Mouse (Mus musculus) stomach, embryonic 14.5 days (tissue): ENCODE data around the gene Gucy2f. TPM values are rescaled to one million over a fixed set of nuclear protein-coding genes. Genes with fewer than 3 reads are reported as not detected.

Experiments used
- ATAC-seq: fragments of 200-750 bp; cut with Nextera tagmentation; 2 replicates; pipeline ENCODE4 v1.8.0; 2017; ENCODE audit warnings: low read depth, moderate TSS enrichment; ENCODE audit not compliant: insufficient number of reproducible peaks, insufficient read depth, low FRiP score
- H3K27ac ChIP-seq: fragments of 300-500 bp; sonication (generic); 2 replicates; pipeline ENCODE4 v1.5.1; 2014; ENCODE audit warnings: mild to moderate bottlenecking, low read length, moderate library complexity, mixed read lengths
- H3K27me3 ChIP-seq: fragments of 300-500 bp; sonication (generic); 2 replicates; pipeline ENCODE4 v1.6.1; 2014; ENCODE audit warnings: low read length, control low read depth, mixed read lengths; ENCODE audit not compliant: control insufficient read depth, insufficient read depth
- H3K36me3 ChIP-seq: fragments of 300-500 bp; sonication (generic); 2 replicates; pipeline ENCODE4 v1.6.1; 2014; ENCODE audit warnings: mild to moderate bottlenecking, control low read depth, low read length, moderate library complexity, mixed read lengths; ENCODE audit not compliant: control insufficient read depth, insufficient read depth
- H3K4me1 ChIP-seq: fragments of 300-500 bp; sonication (generic); 2 replicates; pipeline ENCODE4 v1.6.1; 2014; ENCODE audit warnings: low read length, control low read depth, mixed read lengths; ENCODE audit not compliant: control insufficient read depth, insufficient read depth
- H3K4me2 ChIP-seq: fragments of 300-500 bp; sonication (generic); replicated peaks from 2 replicates; pipeline ENCODE4 v1.6.1; 2014; ENCODE audit warnings: low read depth, low read length, control low read depth
- H3K4me3 ChIP-seq: fragments of 300-500 bp; sonication (generic); 2 replicates; pipeline ENCODE4 v1.5.1; 2014; ENCODE audit warnings: low read depth, low read length, control low read depth
- H3K9ac ChIP-seq: fragments of 300-500 bp; sonication (generic); replicated peaks from 2 replicates; pipeline ENCODE4 v1.6.1; 2014; ENCODE audit warnings: low read depth, mild to moderate bottlenecking, control low read depth, low read length, moderate library complexity, mixed read lengths
- H3K9me3 ChIP-seq: fragments of 300-500 bp; sonication (generic); 2 replicates; pipeline ENCODE4 v1.6.1; 2016; ENCODE audit warnings: low read depth, low read length, control low read depth; ENCODE audit not compliant: control insufficient read depth
- WGBS: fragments of 180-500 bp; shearing (Covaris S2); extraction: QIAGEN DNeasy Blood & Tissue Kit; methylation state at CpG from one replicate; pipeline ENCODE4 v1.1.7; 2014; 5-methylcytosine and 5-hydroxymethylcytosine counted together
- polyA plus RNA-seq: library from polyadenylated mRNA; unstranded; fragments of >200 nt; fragmentation: Nextera tagmentation; extraction: Ambion mirVana; gene quantifications from 2 replicates; pipeline ENCODE4 v1.2.1, GENCODE M21; 2014

Gucy2f gene
- polyA plus RNA-seq, 1 experiment from 2014 or later = 0.19 TPM

GRCm38 (mm10) chrX:142200295-142200694 lies 3.6 kb upstream of the Gucy2f start:
- Histone ChIP-seq H3K9me3 (no peaks in the 10 kb centered on the region), H3K4me3 (no peak overlapping the region), H3K27ac (no peak overlapping the region), H3K4me2 (no peak overlapping the region), H3K9ac (no peak overlapping the region), H3K4me1 (no peaks in the 10 kb centered on the region), H3K36me3 (no peaks in the 10 kb centered on the region), H3K27me3 (no peaks in the 10 kb centered on the region)
- 10% methylated on average over 3 of the region's 3 CpGs for WGBS
- no peak for ATAC-seq

DNA sequence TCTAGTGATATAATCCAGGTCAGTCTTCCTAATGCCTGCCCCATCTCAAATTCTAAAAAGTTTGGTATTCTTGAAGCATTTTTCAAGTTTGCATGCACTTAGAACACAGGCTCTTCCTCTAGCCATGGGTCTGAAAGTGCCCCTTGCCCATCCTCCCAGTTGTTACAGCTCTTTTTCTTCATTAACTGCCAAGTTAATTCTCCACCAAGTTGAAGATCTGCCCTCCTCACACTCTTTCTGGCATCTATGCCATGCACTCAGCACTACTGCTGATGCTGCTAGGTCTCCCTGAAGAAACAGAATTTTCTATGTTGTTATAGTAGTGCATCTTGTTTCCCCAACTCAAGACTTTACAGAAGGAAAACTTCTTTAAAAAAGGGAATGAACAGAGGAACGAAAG lies 1.2 kb downstream of the Gucy2f start:
- no peaks in the 10 kb centered on the region for H3K9me3 ChIP-seq
- no peak overlapping the region for H3K4me3 ChIP-seq
- ATAC-seq = no peak
- H3K4me1 ChIP-seq = no peaks in the 10 kb centered on the region
- H3K9ac ChIP-seq = no peak overlapping the region
- no peak overlapping the region for H3K4me2 ChIP-seq
- H3K36me3 ChIP-seq = no peaks in the 10 kb centered on the region
- H3K27me3 ChIP-seq = no peaks in the 10 kb centered on the region
- WGBS = 61% methylated on average over 1 of the region's 1 CpGs
- H3K27ac ChIP-seq = no peak overlapping the region

DNA sequence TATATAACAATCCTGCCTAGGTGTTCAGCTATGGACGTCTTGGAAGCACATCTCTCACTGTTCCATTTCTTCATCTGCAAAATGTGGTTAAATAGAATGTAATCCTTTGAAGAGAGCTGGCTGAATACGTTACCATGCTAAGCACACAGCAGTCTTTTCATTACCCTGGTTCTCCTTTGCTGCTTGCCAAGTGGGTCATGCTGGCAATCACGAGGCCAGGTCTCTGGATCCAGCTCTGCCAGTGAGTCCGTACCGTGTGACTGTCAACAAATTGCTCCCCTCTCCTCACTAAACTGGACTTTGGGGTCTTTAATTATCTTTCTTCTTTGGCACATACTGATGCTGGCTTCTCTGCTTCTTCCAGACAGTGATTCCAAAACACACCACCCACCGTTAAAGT lies 2.3 kb downstream of the Gucy2f start:
- no peaks in the 10 kb centered on the region for H3K27me3 ChIP-seq

GRCm38 (mm10) chrX:142190355-142190754 lies 6.4 kb downstream of the Gucy2f start:
- H3K4me3 ChIP-seq = no peak overlapping the region
- no peak overlapping the region for H3K4me2 ChIP-seq
- H3K4me1 ChIP-seq = no peaks in the 10 kb centered on the region
- H3K9me3 ChIP-seq = no peaks in the 10 kb centered on the region
- no peak overlapping the region for H3K27ac ChIP-seq
- H3K27me3 ChIP-seq = no peaks in the 10 kb centered on the region
- WGBS = 78% methylated on average over 2 of the region's 2 CpGs
- H3K9ac ChIP-seq = no peak overlapping the region
- H3K36me3 ChIP-seq = no peaks in the 10 kb centered on the region
- ATAC-seq = no peak

More for the DNA sequence above, 2.3 kb downstream of the Gucy2f start:
- Histone ChIP-seq H3K27ac (no peak overlapping the region), H3K9ac (no peak overlapping the region), H3K9me3 (no peaks in the 10 kb centered on the region), H3K4me3 (no peak overlapping the region), H3K36me3 (no peaks in the 10 kb centered on the region), H3K4me2 (no peak overlapping the region), H3K4me1 (no peaks in the 10 kb centered on the region)
- 68% methylated on average over 6 of the region's 6 CpGs for WGBS
- ATAC-seq = no peak

- no peak overlapping the region for H3K9ac ChIP-seq
- ATAC-seq = no peak
- H3K4me2 ChIP-seq = no peak overlapping the region
- H3K4me1 ChIP-seq = no peaks in the 10 kb centered on the region
- no peaks in the 10 kb centered on the region for H3K9me3 ChIP-seq
- no peaks in the 10 kb centered on the region for H3K36me3 ChIP-seq
- H3K27me3 ChIP-seq = no peaks in the 10 kb centered on the region
- H3K27ac ChIP-seq = no peak overlapping the region
- H3K4me3 ChIP-seq = no peak overlapping the region
- 32% methylated on average over 22 of the region's 22 CpGs for WGBS
Measured at GRCm38 (mm10) chrX:142189023-142189703, 7.6 kb downstream of the Gucy2f start.

DNA sequence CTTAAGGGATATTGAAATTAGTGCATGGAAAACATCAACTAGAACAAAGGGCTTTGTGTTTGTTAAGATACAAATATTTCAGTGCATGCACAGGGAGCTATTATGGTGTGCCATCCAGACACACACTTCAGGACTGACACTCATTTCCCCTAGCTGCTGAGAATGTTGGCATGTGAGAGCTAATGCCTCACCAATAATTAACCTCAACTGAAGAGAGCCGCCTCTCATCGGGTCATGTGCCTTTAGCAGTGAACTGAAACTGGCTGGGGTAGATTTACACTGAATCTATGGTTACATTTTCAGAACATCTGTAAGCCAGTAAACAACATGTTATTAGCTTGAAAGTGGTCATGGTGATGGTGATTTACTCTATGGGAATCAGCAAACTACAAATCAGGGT lies 14.7 kb downstream of the Gucy2f start:
- H3K4me2 ChIP-seq = no peak overlapping the region
- no peaks in the 10 kb centered on the region for H3K27me3 ChIP-seq
- no peak overlapping the region for H3K9ac ChIP-seq
- no peak overlapping the region for H3K27ac ChIP-seq
- H3K36me3 ChIP-seq = no peaks in the 10 kb centered on the region
- 66% methylated on average over 2 of the region's 2 CpGs for WGBS
- H3K4me1 ChIP-seq = no peaks in the 10 kb centered on the region
- no peak for ATAC-seq
- no peaks in the 10 kb centered on the region for H3K9me3 ChIP-seq
- no peak overlapping the region for H3K4me3 ChIP-seq

DNA sequence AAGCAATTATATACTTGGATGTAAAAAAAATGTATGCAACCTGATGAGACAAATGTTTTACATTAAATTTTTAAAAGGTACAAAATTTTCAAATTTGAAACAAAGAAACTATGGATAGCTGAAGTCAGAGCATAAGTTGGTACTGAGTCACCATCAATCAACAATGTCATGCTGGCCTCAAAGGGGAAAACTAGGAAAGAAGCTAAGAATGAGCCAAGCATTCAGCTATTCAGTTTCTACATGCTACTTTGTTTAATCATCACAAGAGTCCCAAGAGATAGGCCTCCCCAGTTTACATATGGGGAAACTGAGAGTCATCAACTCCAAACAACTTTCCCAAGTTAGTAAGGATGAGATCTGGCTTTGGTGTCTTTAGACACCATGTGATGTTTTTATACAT lies 19.8 kb downstream of the Gucy2f start:
- H3K4me3 ChIP-seq = no peak overlapping the region
- H3K27ac ChIP-seq = no peak overlapping the region
- ATAC-seq = no peak
- no peaks in the 10 kb centered on the region for H3K9me3 ChIP-seq
- no peaks in the 10 kb centered on the region for H3K27me3 ChIP-seq
- no peak overlapping the region for H3K9ac ChIP-seq
- no peaks in the 10 kb centered on the region for H3K4me1 ChIP-seq
- no peaks in the 10 kb centered on the region for H3K36me3 ChIP-seq
- no peak overlapping the region for H3K4me2 ChIP-seq

- ATAC-seq = no peak
- H3K4me3 ChIP-seq = no peak overlapping the region
- H3K4me1 ChIP-seq = no peaks in the 10 kb centered on the region
- H3K27me3 ChIP-seq = no peaks in the 10 kb centered on the region
- H3K27ac ChIP-seq = no peak overlapping the region
- no peak overlapping the region for H3K9ac ChIP-seq
- no peak overlapping the region for H3K4me2 ChIP-seq
- no peaks in the 10 kb centered on the region for H3K9me3 ChIP-seq
- no peaks in the 10 kb centered on the region for H3K36me3 ChIP-seq
Measured at GRCm38 (mm10) chrX:142115779-142116178, 81.0 kb downstream of the Gucy2f start.

- Histone ChIP-seq H3K36me3 (no peaks in the 10 kb centered on the region), H3K4me3 (no peak overlapping the region), H3K4me2 (no peak overlapping the region), H3K27ac (no peak overlapping the region), H3K4me1 (no peaks in the 10 kb centered on the region), H3K27me3 (no peaks in the 10 kb centered on the region), H3K9ac (no peak overlapping the region), H3K9me3 (no peaks in the 10 kb centered on the region)
- ATAC-seq = no peak
- 74% methylated on average over 6 of the region's 6 CpGs for WGBS
Measured at GRCm38 (mm10) chrX:142111236-142111635, 85.5 kb downstream of the Gucy2f start.
